Mouse (Mus musculus) mouse trophoblast stem cell (cell line): ENCODE results near the gene Amer1.

ENCODE experiments used
- in situ Hi-C, 2 experiments: fragments of 300-500 bp; cut with MseI, MboI; formaldehyde crosslinking; loops; 2 replicates in 1 of 2; 3 replicates in 1 of 2; pipeline ENCODE4 v1.15.1; 2025

The Amer1 gene

GRCm38 (mm10) chrX:95444776-95445111, at the start of gene Amer1:
Gene Amer1 (minus strand): TSS chrX:95444872.
- in situ Hi-C loops, result no loop called here

GRCm38 (mm10) chrX:95457166-95457565, 12.5 kb upstream of the Amer1 start:
- in situ Hi-C loops, result no loop called here

- in situ Hi-C loops, result no loop called here
Measured at GRCm38 (mm10) chrX:95445866-95446265, 1.2 kb upstream of the Amer1 start.

GRCm38 (mm10) chrX:95445141-95445540, 469 bp upstream of the Amer1 start:
- in situ Hi-C loops, result no loop called here

- in situ Hi-C loops, result no loop called here
Measured at GRCm38 (mm10) chrX:95443898-95444775, 535 bp downstream of the Amer1 start.

GRCm38 (mm10) chrX:95443390-95443789, 1.3 kb downstream of the Amer1 start:
- in situ Hi-C loops, result no loop called here

- in situ Hi-C loops, result no loop called here
Measured at GRCm38 (mm10) chrX:95442261-95442660, 2.4 kb downstream of the Amer1 start.

GRCm38 (mm10) chrX:95441290-95441689, 3.4 kb downstream of the Amer1 start:
- in situ Hi-C loops, result no loop called here

GRCm38 (mm10) chrX:95438491-95438890, 6.2 kb downstream of the Amer1 start:
- in situ Hi-C loops, result no loop called here

GRCm38 (mm10) chrX:95437236-95437635, 7.4 kb downstream of the Amer1 start:
- in situ Hi-C loops, result no loop called here

- in situ Hi-C loops, result no loop called here
Measured at GRCm38 (mm10) chrX:95373101-95373500, 71.6 kb downstream of the Amer1 start.
